Comparison of ENCODE assay signal across 8 mouse cellular contexts in genomic region chr3:90080498-90080863, GRCm38 (mm10). TPM values are rescaled to one million over a fixed set of nuclear protein-coding genes. Genes with fewer than 3 reads are reported as not detected.
DNase-seq lines count a peak whose midpoint lies in the region; ATAC-seq and TF ChIP-seq lines count a peak whose summit lies in the region.

No protein-coding gene starts in this region.

- H3K9ac ChIP-seq in heart, adult 2 months (ENCODE audit: low read depth, low read length) = peak overlapping the region; percentile 80
- H3K9ac ChIP-seq in forebrain, embryonic 12.5 days = peak overlapping the region; percentile 84
- peak overlapping the region; percentile 94 for H3K9ac ChIP-seq in liver, embryonic 14.5 days (replicated peaks)

- intact Hi-C loops in heart, adult 2 months (cut with DNase I) = no loop called here
- intact Hi-C loops in heart, postnatal 25 days (cut with DNase I) = no loop called here

- H3K79me2 ChIP-seq in heart, adult 2 months (replicated peaks; ENCODE audit: control insufficient read depth, insufficient read depth, low read length) = peaks cover 7% of the 10 kb centered on the region; the same call in 1 of the 2 replicates
- peaks cover 60% of the 10 kb centered on the region for H3K79me2 ChIP-seq in C2C12 (ENCODE audit: control insufficient read depth, insufficient read depth)

- H3K4me3 ChIP-seq in heart, adult 2 months = peak overlapping the region; percentile 79
- H3K4me3 ChIP-seq in C2C12 (ENCODE audit: insufficient read depth, poor library complexity, severe bottlenecking) = peak overlapping the region; percentile 94
- peak overlapping the region; percentile 86 for H3K4me3 ChIP-seq in forebrain, embryonic 12.5 days (replicated peaks)
- H3K4me3 ChIP-seq in liver, embryonic 14.5 days (ENCODE audit: insufficient read depth in 1 of 2, low read depth in 2 of 2, low read length in 2 of 2) = peak overlapping the region; percentile 75 to 88

- no peaks in the 10 kb centered on the region for H3K27me3 ChIP-seq in heart, adult 2 months (ENCODE audit: control insufficient read depth, insufficient read depth, low read length)
- no peaks in the 10 kb centered on the region for H3K27me3 ChIP-seq in C2C12 (ENCODE audit: control insufficient read depth, insufficient read depth, insufficient read length)
- H3K27me3 ChIP-seq in forebrain, embryonic 12.5 days = no peaks in the 10 kb centered on the region
- no peaks in the 10 kb centered on the region for H3K27me3 ChIP-seq in liver, embryonic 14.5 days (ENCODE audit: control insufficient read depth, insufficient read depth, low read length)

- peak overlapping the region; percentile 58 for H3ac ChIP-seq in C2C12 (ENCODE audit: control insufficient read depth, insufficient read length, low read depth)

- peaks cover 54% of the 10 kb centered on the region for H3K79me3 ChIP-seq in C2C12 (ENCODE audit: low read depth)

- H3K4me1 ChIP-seq in heart, adult 2 months (ENCODE audit: control insufficient read depth, insufficient read depth, low read length) = peaks cover 27% of the 10 kb centered on the region
- H3K4me1 ChIP-seq in forebrain, embryonic 12.5 days = peaks cover 56% of the 10 kb centered on the region
- peaks cover 29 to 49% of the 10 kb centered on the region in 2 experiments for H3K4me1 ChIP-seq in liver, embryonic 14.5 days (replicated peaks; ENCODE audit: control insufficient read depth in 2 of 2, insufficient read depth in 2 of 2, low read length in 1 of 2)

- 0% methylated on average over 6 of the region's 6 CpGs for WGBS in heart, adult 2 months
- 2% methylated on average over 6 of the region's 6 CpGs for WGBS in forebrain, embryonic 12.5 days
- 0% methylated on average over 6 of the region's 6 CpGs for WGBS in liver, embryonic 14.5 days (ENCODE audit: insufficient replicate concordance)

- TF ChIP-seq EP300 in heart, adult 2 months (IDR thresholded peaks at IDR 0.05; ENCODE audit: insufficient read depth, low read depth, low read length) = no peak
- no peak for TF ChIP-seq EP300 in liver, embryonic 14.5 days (IDR thresholded peaks at IDR 0.05; ENCODE audit: low read depth)

- no peak for ATAC-seq in forebrain, embryonic 12.5 days (ENCODE audit: low FRiP score)
- no peak for ATAC-seq in liver, embryonic 14.5 days (ENCODE audit: insufficient read depth)

- no peak for TF ChIP-seq POLR2A in heart, adult 2 months (IDR thresholded peaks at IDR 0.05; ENCODE audit: insufficient read depth, low read depth, low read length)

- DNase-seq in heart, adult 2 months = no peak
- no peak for DNase-seq in heart, postnatal 25 days (ENCODE audit: low spot score)
- peak in 1 of 3 experiments; percentile 47 for DNase-seq in liver, embryonic 14.5 days (ENCODE audit: low read depth in 3 of 3, low spot score in 3 of 3)
- no peak for DNase-seq in natural killer cell, adult 2 months (ENCODE audit: low spot score in 2 of 2)
- DNase-seq in adrenal gland, adult 2 months = no peak
- DNase-seq in left cerebral cortex, adult 18-20 months (ENCODE audit: low spot score in 2 of 2) = no peak

- peak overlapping the region; percentile 92 for H3K4me2 ChIP-seq in forebrain, embryonic 12.5 days
- peak overlapping the region; percentile 68 for H3K4me2 ChIP-seq in liver, embryonic 14.5 days (ENCODE audit: low read depth)

- peak overlapping the region; percentile 98 for H3K27ac ChIP-seq in heart, adult 2 months
- peak overlapping the region; percentile 95 for H3K27ac ChIP-seq in forebrain, embryonic 12.5 days
- peak overlapping the region; percentile 96 for H3K27ac ChIP-seq in liver, embryonic 14.5 days

- H3K9me3 ChIP-seq in forebrain, embryonic 12.5 days = no peaks in the 10 kb centered on the region
- H3K9me3 ChIP-seq in liver, embryonic 14.5 days (ENCODE audit: control insufficient read depth, low read length) = no peaks in the 10 kb centered on the region

- no peak for TF ChIP-seq CTCF in heart, adult 2 months (IDR thresholded peaks at IDR 0.05)
- no peak for TF ChIP-seq CTCF in C2C12 (IDR thresholded peaks at IDR 0.05; ENCODE audit: control insufficient read depth, insufficient read depth, insufficient read length)
- no peak for TF ChIP-seq CTCF in liver, embryonic 14.5 days (IDR thresholded peaks at IDR 0.05; ENCODE audit: low read depth)

- peaks cover 17% of the 10 kb centered on the region for H3K36me3 ChIP-seq in heart, adult 2 months (ENCODE audit: control insufficient read depth, insufficient read depth, low read length)
- peaks cover 16% of the 10 kb centered on the region for H3K36me3 ChIP-seq in C2C12 (ENCODE audit: control insufficient read depth, insufficient read depth)
- 0 out of 2 replicates have a peak, but pooled peaks cover 5% of the 10 kb centered on the region for H3K36me3 ChIP-seq in forebrain, embryonic 12.5 days (replicated peaks)
- H3K36me3 ChIP-seq in liver, embryonic 14.5 days (replicated peaks; ENCODE audit: control insufficient read depth, insufficient read depth, low read depth) = no peaks in the 10 kb centered on the region

TF ChIP-seq in C2C12, 6 proteins besides CTCF, POLR2A, EP300 and RAD21:
- no peak for TF ChIP-seq USF1 (IDR thresholded peaks at IDR 0.05; ENCODE audit: low read depth)
- TF ChIP-seq FOSL1 (IDR thresholded peaks at IDR 0.05; ENCODE audit: insufficient read depth, low read length, poor library complexity, severe bottlenecking) = no peak
- no peak for TF ChIP-seq MYOG (IDR thresholded peaks at IDR 0.05; ENCODE audit: control insufficient read depth, extremely low read depth, insufficient read length)
- TF ChIP-seq CEBPB (IDR thresholded peaks at IDR 0.05; ENCODE audit: low read depth) = no peak
- no peak for TF ChIP-seq MAX (IDR thresholded peaks at IDR 0.05)
- no peak for TF ChIP-seq MYOD1 (IDR thresholded peaks at IDR 0.05; ENCODE audit: control insufficient read depth, insufficient read length, low read depth)

RNA-seq across cellular contexts. Expression of gene Tpm3, which starts 8.0 kb away (rescaled TPM):
- total RNA-seq in heart, adult 2 months (2021) = 10 to 100 TPM; 42.2 to 44.5 TPM
- polyA plus RNA-seq in heart, adult 2 months (2012; rRNA removed) = 48.9 and 60.5 TPM in 2 replicates
- total RNA-seq in heart, postnatal 25 days (2021) = 10 to 100 TPM; 46.8 to 51.5 TPM
- 341 TPM for polyA plus RNA-seq in C2C12 (2012; fragmentation: generic; extraction: Trizol)
- polyA plus RNA-seq in forebrain, embryonic 12.5 days (2016; fragmentation: Nextera tagmentation; extraction: Ambion mirVana) = 496 and 499 TPM in 2 replicates
- polyA plus RNA-seq in liver, embryonic 14.5 days (2012; rRNA removed) = 54.6 and 86.2 TPM in 2 replicates
- polyA plus RNA-seq in liver, embryonic 14.5 days (2014; fragmentation: Nextera tagmentation; extraction: Ambion mirVana) = 153 and 160 TPM in 2 replicates
- 100 to 1,000 TPM; 198 to 209 TPM for total RNA-seq in adrenal gland, adult 2 months (2021)
- 44.8 and 86.7 TPM in 2 replicates for polyA plus RNA-seq in adrenal gland, adult 2 months (2012; rRNA removed)
- 100 to 1,000 TPM; 183 to 206 TPM for total RNA-seq in left cerebral cortex, adult 18-20 months (2021)

RNA-seq across cellular contexts. Expression of gene Nup210l, which starts 23.5 kb away (rescaled TPM):
- under 1 TPM; 0.11 to 0.13 TPM for total RNA-seq in heart, adult 2 months (2021)
- polyA plus RNA-seq in heart, adult 2 months (2012; rRNA removed) = 0.14 and 0.29 TPM in 2 replicates
- total RNA-seq in heart, postnatal 25 days (2021) = under 1 TPM; 0.08 TPM
- 0.47 TPM for polyA plus RNA-seq in C2C12 (2012; fragmentation: generic; extraction: Trizol)
- polyA plus RNA-seq in forebrain, embryonic 12.5 days (2016; fragmentation: Nextera tagmentation; extraction: Ambion mirVana) = 0.50 and 0.69 TPM in 2 replicates
- polyA plus RNA-seq in liver, embryonic 14.5 days (2012; rRNA removed) = 0.19 and 0.28 TPM in 2 replicates
- polyA plus RNA-seq in liver, embryonic 14.5 days (2014; fragmentation: Nextera tagmentation; extraction: Ambion mirVana) = 0.15 TPM in 1 of 2 replicates, not detected in the other
- total RNA-seq in adrenal gland, adult 2 months (2021) = under 1 TPM; 0.63 to 0.66 TPM
- 0.26 TPM in 2 replicates for polyA plus RNA-seq in adrenal gland, adult 2 months (2012; rRNA removed)
- under 1 TPM; 0.14 to 0.30 TPM for total RNA-seq in left cerebral cortex, adult 18-20 months (2021)

RNA-seq across cellular contexts. Expression of gene Ubap2l, which starts 28.1 kb away (rescaled TPM):
- 100 to 1,000 TPM; 104 to 116 TPM for total RNA-seq in heart, adult 2 months (2021)
- polyA plus RNA-seq in heart, adult 2 months (2012; rRNA removed) = 104 and 137 TPM in 2 replicates
- total RNA-seq in heart, postnatal 25 days (2021) = 100 to 1,000 TPM; 113 to 123 TPM
- 110 TPM for polyA plus RNA-seq in C2C12 (2012; fragmentation: generic; extraction: Trizol)
- 205 and 225 TPM in 2 replicates for polyA plus RNA-seq in forebrain, embryonic 12.5 days (2016; fragmentation: Nextera tagmentation; extraction: Ambion mirVana)
- polyA plus RNA-seq in liver, embryonic 14.5 days (2012; rRNA removed) = 48.9 and 52.4 TPM in 2 replicates
- polyA plus RNA-seq in liver, embryonic 14.5 days (2014; fragmentation: Nextera tagmentation; extraction: Ambion mirVana) = 70.4 and 72.1 TPM in 2 replicates
- 100 to 1,000 TPM; 148 to 181 TPM for total RNA-seq in adrenal gland, adult 2 months (2021)
- 96.4 and 103 TPM in 2 replicates for polyA plus RNA-seq in adrenal gland, adult 2 months (2012; rRNA removed)
- total RNA-seq in left cerebral cortex, adult 18-20 months (2021) = 100 to 1,000 TPM; 163 to 176 TPM

RNA-seq across cellular contexts. Expression of gene 4933434E20Rik, which starts 29.0 kb away (rescaled TPM):
- 10 to 100 TPM; 81.6 to 96.1 TPM for total RNA-seq in heart, adult 2 months (2021)
- 52.8 and 85.1 TPM in 2 replicates for polyA plus RNA-seq in heart, adult 2 months (2012; rRNA removed)
- 10 to 100 TPM; 71.4 to 79.5 TPM for total RNA-seq in heart, postnatal 25 days (2021)
- 67.6 TPM for polyA plus RNA-seq in C2C12 (2012; fragmentation: generic; extraction: Trizol)
- polyA plus RNA-seq in forebrain, embryonic 12.5 days (2016; fragmentation: Nextera tagmentation; extraction: Ambion mirVana) = 188 and 189 TPM in 2 replicates
- polyA plus RNA-seq in liver, embryonic 14.5 days (2012; rRNA removed) = 15.6 and 19.1 TPM in 2 replicates
- 83.8 and 89.6 TPM in 2 replicates for polyA plus RNA-seq in liver, embryonic 14.5 days (2014; fragmentation: Nextera tagmentation; extraction: Ambion mirVana)
- 100 to 1,000 TPM in 1 of 2 experiments, 10 to 100 TPM in 1; 80.8 to 100 TPM for total RNA-seq in adrenal gland, adult 2 months (2021)
- polyA plus RNA-seq in adrenal gland, adult 2 months (2012; rRNA removed) = 13.8 and 14.8 TPM in 2 replicates
- total RNA-seq in left cerebral cortex, adult 18-20 months (2021) = 100 to 1,000 TPM; 101 to 108 TPM
